Mouse (Mus musculus): ENCODE data around the gene Stk16.

The Stk16 gene

GRCm38 (mm10) chr1:75236117-75237050 is 25.7 kb downstream of the Stk16 start, which contains the start of gene Dnajb2:
Gene Dnajb2 (plus strand): TSS chr1:75236406.
- peak; percentile 88 to 90 for DNase-seq (ENCODE audit: low spot score in 2 of 2)

DNA sequence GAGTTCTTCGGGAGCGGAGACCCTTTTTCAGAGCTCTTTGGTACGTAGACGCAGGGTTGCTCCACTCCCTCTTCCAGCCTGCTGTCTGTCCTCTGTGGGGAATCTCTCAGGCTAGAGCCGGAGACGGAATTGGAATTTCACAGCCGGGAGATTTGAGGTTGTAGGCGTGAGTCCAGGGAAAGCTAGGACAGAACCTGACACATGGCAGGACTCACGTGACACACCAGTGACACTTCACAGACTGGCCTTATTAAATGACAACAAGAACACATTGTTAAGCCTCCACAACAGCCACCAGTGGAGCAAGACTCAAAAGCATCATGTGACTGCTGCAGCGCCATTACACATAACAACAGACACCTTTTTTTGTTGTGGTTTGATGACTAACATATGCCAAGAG is 29.0 kb downstream of the Stk16 start:
- DNase-seq (ENCODE audit: low spot score in 2 of 2), result no peak

- no peak for DNase-seq (ENCODE audit: low spot score in 2 of 2)
Measured at GRCm38 (mm10) chr1:75243411-75243810, 32.8 kb downstream of the Stk16 start.

DNA sequence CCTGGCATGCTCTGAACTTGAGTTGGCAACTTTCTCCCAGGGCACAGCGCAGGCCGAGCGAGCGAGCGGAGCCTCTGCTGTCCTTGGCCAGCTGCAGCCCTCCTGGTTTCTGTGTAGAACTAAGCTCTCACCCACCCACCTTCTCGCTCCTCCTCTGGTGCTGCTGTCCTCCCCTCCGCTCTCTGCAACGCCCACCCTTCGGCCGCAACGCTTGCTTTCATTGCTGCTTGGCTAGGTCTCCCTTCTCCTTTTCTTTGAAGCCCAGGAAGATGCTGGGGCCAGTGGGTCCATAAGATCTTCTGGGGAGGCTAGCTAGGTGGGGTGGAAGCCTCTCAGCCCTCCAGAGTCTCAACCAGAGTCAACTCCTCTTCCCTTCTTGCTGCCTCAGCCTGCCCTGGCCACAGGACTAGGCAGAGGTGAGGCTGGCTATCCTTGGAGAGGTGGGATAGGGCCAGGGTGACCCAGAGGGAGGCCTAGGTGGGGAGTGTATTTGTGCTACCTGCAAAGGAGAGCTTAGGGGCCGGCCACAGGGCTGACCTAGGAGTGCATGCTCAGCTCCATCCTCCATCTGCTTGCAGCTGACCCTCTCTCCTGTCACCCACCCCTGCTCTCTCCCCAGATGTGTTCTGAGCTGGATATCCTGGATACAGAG is 33.7 kb downstream of the Stk16 start:
- no peak for DNase-seq (ENCODE audit: low spot score in 2 of 2)

DNA sequence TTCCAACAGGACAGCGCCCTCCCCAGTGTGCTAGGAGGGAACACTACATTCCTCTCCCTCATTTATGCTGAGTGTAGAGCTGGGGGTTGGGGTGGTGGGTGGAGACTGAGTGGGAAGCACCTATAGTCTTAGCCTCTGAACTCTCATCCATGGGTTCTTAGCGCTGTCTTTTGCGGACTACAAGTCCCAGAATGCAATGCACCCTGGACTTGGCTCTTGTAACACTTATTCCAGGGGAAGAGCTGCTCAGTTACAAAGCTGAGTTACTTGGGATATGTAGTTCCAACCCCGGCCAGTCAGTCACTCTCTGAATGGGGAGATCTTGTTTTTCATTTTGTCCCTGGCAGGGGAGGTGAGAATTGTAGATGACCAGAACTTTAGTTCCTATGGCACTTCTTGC is 34.2 kb downstream of the Stk16 start:
- peak; percentile 73 to 76 for DNase-seq (ENCODE audit: low spot score in 2 of 2)

GRCm38 (mm10) chr1:75247071-75247930 is 36.7 kb downstream of the Stk16 start:
- peak in 1 of 2 experiments; percentile 38 for DNase-seq (ENCODE audit: low spot score in 2 of 2)

DNA sequence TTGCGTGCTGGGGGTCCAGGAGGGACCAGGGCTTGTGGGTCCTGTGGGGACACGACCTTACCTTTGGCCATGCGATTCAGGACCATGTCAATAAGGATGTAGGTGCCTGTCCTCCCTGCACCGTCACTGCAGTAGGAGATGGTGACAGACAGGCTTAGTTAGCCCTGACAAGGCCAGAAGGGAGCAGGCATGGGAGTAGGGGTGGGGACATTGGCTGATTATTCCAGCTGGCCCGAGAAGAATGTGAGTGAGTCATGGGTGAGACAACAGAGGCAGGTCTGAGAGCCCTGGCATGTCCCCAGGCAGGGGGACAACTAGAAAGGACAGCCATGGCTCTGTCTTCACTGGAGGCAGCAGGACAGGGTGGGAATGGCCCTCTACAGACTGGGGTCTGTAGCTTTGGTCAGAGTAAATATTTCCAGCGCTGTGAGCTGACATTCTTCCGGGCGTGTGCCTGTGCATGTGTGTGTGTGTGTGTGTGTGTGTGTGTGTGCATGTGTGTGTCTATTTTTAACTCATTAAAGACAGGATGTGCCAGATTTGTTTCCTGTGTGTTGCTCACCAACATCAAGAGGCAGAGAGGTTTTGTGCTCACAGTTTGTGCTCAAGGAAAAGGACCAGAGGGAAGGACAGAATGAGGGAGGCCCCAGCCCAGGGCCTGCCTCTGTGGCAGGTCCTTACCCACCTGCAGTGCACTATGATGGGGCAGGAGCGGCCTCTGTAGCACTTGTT is 37.6 kb downstream of the Stk16 start:
- DNase-seq (ENCODE audit: low spot score in 2 of 2), result peak in 1 of 2 experiments; percentile 52

GRCm38 (mm10) chr1:75250498-75250897 is 39.9 kb downstream of the Stk16 start:
- DNase-seq (ENCODE audit: low spot score in 2 of 2), result peak in 1 of 2 experiments; percentile 34

DNA sequence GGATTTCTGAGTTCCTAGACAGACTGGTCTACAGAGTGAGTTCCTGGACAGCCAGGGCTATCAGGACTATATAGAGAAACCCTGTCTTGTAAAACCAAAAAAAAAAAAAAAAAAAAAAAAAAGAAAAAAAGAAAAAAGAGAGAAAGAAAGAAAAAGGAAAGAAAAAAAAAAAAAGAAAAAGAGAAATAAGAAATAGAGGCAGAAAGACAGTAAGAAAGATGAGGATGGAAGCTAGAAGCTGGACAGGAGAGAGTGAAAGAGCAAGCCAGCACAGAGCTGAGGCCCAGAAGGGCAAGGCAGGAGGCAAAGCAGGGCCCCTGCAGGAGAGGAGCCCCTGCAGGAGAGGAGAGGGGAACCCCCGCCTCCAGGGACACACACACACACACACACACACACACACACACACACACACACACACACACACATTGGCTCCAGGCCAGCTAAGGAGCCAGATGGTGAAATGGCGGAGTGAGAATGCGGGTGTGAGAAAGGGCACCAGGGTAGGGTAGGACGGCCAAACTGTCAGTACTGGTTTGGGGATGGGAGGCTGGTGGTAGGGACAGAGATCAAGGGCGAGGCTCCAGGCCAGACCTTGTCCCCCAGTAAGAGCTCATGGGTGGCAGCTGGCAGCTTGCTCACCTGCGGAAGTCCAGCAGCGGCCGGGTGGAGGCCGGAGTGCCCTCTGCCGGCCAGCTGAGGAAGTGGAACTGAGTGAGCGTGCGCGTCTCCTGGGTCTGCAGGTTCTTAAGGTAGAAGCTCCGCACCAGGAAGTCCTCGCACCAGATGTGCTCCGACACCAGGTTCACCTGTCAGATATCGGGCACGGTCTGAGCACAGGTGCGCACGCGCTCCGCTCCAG is 40.7 kb downstream of the Stk16 start:
- DNase-seq (ENCODE audit: low spot score in 2 of 2), result peak; percentile 76 to 78

DNA sequence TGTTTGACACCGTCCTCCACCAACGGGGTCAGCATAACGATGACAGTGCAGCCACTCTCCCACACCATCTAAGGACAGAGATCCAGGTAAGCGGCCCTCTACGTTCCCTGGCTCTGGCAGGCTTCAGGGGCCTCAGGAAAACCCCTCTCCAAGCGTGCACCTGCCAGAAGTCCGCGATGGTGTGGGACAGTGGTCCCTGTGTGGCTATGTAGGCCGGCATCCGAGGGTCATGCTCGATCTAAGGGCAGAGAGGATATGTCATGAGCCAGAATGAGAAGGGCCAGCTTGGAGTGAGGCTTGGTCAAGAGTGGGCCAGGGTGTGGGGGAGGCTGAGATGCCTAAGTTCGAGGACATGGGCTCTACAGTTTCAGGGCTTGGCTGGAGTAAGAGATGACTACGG is 41.7 kb downstream of the Stk16 start:
- DNase-seq (ENCODE audit: low spot score in 2 of 2), result no peak

GRCm38 (mm10) chr1:75253029-75253428 is 42.4 kb downstream of the Stk16 start:
- DNase-seq (ENCODE audit: low spot score in 2 of 2), result no peak

DNA sequence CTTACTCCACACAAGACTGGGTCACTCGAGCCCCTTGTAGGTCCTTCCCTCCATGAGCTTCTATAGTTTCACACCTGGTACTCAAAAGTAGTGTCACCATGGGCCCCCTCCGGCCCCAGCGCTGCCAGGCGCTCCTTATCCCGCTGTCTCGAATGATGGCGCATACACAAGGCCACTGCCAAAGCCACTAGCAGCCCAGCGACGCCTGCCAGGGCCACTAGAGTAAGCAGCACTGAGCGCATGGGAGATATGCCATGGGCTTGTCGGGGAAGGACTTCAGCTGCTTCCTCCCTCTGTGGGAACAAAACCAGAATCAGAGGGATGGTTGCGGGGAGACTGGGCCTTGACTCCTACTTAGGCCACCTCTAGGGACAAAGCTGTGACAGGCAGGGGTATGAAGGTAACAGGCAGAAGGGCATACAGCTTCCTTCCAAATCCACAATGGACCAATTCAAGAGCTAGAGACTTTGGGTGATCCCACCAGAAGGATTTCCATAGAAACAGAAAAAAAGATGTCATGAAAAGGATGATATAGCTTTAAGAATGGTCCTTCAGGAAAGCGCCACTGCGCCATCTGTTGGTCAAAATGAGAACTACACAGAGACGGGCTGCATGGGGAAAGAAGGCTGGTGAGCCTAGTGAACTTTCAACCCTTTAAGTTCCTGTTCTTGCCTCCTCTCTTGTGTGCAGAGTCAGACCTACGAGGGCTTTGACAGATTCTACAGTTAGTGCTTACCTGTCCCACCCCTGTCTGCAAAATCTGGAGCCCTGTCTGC is 43.4 kb downstream of the Stk16 start:
- DNase-seq (ENCODE audit: low spot score in 2 of 2), result peak; percentile 86 to 88

- peak in 1 of 2 experiments; percentile 77 for DNase-seq (ENCODE audit: low spot score in 2 of 2)
Measured at GRCm38 (mm10) chr1:75254625-75255013, 44.0 kb downstream of the Stk16 start.

DNA sequence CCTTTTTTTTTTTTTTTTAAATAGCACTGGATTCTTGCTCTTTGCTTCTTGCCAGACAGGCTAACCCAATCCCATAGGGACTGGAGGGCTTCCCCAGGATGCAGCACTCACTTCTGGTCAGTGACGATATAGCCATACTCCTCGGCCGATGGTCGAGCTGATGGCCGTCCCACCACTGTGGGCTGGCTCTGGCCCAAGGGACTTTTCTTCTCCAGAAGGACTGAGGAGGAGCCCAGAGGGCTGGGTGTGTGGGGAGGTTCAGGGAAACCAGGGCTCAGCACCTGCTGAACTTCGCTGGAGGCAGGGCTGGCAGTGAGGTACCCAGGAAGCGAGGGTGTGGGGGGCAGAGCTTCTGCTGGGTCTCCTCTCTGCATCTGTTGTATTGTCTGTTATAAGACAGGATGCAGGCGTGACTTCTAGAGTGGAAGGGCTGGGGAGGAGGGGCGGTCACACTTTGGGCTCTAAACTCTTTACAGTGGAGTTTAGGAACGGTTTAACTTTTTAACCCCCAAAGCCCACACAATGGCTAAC is 44.9 kb downstream of the Stk16 start:
- DNase-seq (ENCODE audit: low spot score in 2 of 2), result no peak

- no peak for DNase-seq (ENCODE audit: low spot score in 2 of 2)
Measured at GRCm38 (mm10) chr1:75261278-75261677, 50.6 kb downstream of the Stk16 start.

DNA sequence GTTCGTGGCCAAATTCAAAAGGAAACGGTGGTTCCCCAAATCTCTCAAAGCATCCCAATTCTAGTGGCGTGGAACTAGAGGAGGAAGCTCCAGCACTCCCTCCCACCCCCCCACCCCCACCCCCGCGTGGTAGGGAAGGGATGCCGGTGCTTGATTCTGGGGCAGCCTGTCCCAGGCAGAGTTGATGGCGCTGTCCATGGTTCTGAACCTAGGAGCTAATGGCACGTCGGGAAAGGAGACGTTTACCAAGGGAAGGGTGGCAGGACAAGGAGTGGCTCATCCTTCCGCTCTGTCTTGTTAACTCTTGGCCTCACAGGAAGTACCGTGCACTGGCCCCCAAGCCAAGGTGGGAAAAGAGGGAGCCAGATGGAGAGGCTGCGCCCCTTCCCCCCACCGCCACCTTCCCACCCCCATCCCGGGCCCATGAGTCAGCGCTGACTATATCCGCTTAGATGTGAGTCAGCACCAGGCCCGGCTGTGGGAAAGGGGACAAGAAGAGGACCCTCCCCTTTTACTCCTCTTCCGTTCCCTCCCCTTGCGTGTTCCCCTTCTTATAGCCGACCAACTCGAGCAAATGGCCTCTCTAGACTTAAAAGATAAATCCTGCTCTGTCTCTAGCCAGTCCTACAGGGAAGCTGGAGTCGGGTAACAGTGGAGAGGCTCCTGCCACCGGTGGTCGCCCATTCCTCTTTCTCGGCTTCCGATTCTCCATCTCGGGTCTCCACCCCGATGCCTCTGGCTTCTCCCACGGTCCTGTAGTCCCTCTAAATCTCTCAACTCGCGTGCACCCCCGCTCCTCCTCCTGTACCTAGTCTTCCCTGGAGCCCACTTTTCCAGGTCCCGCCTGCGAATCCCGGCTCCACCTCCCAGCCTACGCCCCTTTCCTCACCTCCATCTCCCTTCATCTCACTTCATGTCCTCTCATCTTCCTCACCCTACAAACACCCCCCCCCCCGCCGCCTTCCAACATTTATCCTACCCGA is 52.6 kb downstream of the Stk16 start:
- DNase-seq (ENCODE audit: low spot score in 2 of 2), result peak; percentile 74 to 80

DNA sequence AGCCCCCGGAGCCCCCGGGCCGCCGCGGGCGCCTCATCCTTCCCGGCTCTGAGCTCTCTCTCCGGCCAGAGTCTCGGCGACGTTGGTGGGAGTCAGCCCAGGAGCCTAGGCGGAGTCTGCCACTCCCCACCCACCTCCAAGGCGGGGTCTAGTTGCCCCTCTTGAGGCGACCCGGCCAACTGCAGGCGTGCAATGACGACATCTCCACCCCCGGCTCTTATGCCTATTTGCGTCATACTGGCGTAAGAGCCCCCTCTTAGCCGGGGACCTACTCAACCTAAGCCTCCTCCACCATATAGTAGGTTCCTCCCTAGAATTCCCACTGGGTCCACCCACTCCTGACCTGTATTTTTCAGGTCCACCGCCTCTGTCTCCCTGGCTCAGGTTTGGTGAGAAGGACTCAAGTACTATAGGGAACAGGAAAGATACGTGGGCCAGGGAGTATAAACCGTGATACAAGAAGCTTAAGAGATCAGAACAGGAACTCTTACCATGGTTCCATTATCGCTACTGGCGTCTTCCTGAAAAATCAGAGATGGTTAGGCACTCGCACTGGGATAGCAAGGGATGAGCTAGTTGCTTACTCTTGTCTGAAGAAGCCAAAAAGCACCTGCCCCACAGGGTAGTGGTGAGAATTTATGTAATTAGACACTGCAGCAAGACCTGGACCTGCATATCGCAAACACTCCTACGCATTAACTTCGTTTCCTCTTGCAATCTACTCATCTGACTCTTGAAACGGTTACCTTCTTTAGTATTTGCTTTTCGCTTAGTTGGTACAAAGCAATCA is 53.6 kb downstream of the Stk16 start, which contains the start of gene Ptprn:
TSS of gene Ptprn (minus strand) at position 412 of the 790 bp plus-strand sequence.
- DNase-seq (ENCODE audit: low spot score in 2 of 2), result peak; percentile 89 to 92

All from right cerebral cortex, postnatal 10 days (tissue).